Mouse (Mus musculus): ENCODE results near the gene Ccdc182.
A peak's percentile ranks its signal among the peaks of the same experiment; 100 is the strongest.

Ccdc182 gene

DNA sequence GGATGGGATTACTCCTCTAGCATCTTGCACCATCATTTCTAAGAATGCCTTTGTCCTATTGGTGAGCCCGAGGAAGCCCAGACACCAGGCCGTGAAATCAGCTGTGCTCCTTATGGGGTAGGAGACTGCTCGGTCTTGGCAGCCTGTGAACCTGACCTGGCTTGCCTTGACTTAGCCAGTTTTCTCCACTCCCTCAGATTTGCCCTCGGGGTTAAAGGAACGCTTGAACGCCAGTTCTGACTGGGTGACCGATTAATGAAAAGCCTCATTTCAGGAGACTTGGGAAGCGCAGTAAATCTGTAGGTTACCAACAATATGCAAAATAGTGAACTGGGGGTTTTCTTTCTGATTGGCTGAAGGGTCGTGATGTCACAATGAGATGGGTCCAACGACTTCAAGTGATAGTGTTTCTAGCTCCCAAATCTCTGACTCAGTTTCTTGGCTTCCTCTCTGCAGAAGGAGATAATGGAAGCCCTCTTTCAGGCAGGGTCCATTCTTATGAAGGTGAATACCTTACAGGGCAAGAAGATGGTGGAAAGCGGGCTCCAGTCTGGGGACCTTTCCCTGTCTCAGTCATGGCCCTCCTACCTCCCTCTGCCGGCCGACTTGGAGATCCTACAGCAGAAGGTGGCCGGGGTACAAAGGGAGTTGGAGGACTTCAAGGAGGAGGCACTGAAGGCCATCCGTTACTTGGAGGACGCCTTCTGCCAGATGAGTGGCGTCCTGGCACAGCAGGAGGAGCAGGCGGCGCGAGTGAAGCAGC is at the start of gene Ccdc182:
Ccdc182 (plus strand) TSS at position 428 of the 763 bp plus-strand sequence.
- no peak for DNase-seq (ENCODE audit: low spot score in 2 of 2)

DNA sequence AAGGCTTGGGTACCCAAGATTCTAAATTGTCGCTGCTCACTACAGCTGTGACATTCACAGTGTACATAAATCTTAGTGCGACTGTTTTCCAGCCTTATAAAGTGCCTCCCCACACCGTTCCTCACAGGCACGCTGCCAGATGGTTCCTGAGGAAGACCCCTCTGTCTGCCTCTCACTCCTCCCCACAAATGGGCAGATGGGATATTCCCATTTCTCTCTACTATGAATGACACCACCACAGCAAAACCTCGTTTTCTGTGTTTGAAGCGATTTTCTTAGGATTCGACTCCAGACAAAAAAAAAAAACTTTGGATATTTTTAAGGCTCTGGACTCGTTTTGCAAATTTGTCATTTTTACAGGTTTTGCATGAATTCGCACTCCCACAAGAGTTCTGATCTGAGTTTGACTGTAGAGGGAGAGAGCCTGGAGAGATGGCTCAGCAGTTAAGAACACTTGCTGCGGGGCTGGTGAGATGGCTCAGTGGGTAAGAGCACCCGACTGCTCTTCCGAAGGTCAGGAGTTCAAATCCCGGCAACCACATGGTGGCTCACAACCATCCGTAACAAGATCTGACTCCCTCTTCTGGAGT is 48.2 kb upstream of the Ccdc182 start:
- DNase-seq (ENCODE audit: low spot score in 2 of 2): no peak

DNA sequence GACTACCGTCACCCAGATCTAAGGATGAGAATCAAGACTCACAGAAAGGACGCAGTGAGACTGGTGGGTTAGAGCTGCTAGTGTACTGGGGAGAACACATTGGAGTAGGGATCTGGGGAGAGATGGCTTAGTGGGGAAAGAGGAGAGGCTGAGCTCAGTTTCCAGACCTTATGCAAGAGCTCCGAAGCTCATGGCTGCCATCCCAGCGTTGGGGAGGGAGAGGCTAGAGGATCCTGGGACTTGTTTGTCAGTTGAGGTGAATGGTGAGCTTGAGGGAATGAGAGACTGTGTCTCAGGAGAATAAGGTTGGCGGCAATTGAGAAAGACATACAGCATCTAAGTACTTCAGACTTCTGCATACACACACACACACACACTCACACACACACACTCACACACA is 45.2 kb upstream of the Ccdc182 start:
- no peak for DNase-seq (ENCODE audit: low spot score in 2 of 2)

DNA sequence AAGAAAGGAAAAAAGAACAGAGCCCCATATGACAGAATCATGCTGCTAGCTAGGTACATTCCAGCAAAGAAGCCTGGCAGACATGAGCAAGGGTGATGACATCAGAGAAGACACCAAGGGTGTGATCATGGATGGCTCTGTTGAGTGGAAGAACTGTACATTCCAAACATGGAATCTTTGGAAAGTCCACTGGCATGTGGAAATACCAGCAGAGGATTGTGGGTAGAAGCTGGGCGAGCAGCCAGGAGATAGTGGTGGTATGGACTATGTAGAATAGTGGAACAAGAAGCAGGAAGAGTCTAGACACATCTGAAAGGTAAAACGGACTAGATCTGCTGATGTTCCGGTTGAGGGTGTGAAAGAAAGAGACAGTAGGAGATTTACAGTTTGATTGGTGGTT is 43.3 kb upstream of the Ccdc182 start:
- no peak for DNase-seq (ENCODE audit: low spot score in 2 of 2)

DNA sequence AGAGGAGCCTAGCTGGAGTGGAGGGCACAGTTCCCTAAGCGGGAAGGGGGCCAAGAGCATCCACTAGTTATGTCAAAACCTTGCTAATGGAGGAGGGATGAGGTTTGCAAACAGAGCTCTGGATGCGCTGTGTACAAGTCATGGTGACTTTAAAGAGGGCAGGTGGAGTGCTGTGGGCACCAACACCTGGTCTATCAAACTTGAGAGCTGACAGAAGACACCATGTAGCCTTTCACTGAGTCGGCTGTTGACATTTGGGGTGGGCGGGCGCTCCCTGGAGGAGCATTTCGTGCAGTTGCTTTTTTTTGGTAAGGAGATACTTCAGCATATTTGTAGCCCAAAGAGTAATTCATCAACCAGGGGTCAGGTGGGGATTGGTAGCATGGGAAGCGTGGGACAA is 42.6 kb upstream of the Ccdc182 start:
- no peak for DNase-seq (ENCODE audit: low spot score in 2 of 2)

DNA sequence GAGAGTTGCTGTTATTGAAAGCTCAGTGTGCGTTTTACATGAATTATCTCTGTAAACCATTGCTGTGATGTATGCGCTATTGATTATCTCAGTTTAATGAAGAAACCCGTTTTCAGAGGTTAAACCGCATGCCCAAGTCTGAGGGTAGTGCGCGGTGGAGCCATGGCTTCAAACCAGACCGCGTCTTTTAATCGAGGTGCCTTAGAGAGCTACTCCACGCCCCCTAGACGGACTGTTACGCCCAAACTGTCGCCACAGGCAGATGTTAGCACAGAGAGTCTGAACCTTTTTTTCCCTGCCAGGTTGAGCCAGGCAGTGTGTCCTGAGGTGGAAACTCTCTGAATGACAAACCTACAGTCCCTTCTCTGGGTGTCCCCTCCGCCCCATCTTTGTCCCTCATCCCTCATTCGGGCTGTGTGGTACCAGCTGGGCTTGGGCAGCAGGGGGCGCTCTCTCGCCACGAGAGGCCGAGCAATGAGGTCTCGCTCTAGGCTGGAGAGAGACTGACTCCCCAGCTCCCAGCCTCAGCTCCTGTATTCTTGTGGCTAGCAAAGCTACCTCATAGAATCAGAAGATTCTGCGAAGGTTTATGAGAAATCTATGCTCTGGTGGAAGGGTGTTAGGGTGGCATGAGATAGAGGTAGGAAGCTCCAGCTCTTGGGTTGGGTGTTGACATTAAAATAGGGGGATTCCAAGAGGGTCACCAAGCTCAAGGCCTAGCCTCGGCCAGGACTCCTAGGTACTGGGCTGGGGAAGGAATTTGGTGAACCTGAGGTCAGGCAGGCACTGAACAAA is 41.7 kb upstream of the Ccdc182 start:
- peak; percentile 69 to 85 for DNase-seq (ENCODE audit: low spot score in 2 of 2)

DNA sequence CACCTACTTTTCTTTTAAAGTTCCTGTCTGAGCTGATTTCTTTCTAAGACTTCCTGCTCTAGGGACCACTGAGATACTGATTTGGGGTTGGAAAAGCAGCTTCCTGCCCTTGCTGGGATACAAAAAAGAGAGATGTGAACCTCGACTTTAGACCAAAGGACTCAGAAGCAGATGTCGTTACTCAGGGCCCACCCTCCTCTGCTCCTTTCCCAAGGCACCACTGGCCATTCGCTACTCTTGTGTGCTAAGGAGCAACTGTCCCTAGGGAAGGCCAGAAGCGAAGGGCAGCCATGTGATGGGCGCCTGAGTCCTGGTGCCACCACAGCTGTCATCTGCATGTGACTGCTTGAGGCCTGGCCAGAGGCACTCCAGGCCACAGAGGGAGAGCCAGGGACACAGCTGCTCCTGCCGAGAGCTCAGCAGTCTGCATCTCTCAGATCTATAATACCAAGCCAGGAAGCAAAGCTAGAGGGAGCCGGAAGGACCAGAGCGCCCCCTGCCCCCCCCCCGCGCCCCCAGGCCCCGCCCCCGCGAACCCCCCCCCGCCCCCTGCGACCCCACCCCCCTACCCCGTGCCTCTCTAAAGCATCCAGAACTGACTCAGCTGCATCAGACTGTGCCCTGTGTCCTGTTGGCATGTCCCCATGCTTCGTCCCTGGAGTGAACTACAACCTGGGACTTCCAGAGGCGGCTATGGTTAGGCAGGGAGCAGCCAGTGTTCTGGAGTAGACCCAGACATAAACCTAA is 40.9 kb upstream of the Ccdc182 start:
- DNase-seq (ENCODE audit: low spot score in 2 of 2): no peak

DNA sequence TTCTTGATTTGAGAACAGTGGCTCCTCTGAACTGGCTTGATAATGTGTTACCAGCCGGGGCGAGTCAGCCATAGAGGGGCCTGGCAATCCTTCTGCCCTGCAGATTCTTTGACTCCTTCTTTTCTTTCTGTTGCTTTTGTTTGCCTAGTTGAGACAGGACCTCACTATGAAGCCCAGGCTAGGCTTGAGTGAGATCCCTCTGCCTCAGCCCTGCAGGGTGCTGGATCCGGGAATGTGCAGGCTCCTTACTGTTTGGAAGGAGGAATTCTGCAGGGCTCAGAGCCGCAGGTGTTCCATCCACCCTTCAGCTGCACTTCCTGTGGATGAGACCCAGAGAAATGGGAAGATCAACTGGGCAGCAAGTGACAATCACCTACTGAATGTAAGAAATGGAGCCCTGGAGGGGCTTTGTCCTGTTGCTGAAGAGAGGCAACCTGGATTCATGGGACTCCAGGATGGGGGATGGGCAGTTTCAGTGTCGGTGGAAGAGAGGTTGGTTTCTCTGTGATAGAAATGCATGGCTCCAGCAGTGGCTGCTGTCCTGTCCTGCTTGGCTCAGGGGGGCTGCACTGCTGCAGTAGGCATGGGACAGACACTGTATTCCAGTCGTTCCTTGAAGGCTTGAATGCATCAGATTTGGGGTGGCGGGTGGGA is 40.2 kb upstream of the Ccdc182 start:
- no peak for DNase-seq (ENCODE audit: low spot score in 2 of 2)

DNA sequence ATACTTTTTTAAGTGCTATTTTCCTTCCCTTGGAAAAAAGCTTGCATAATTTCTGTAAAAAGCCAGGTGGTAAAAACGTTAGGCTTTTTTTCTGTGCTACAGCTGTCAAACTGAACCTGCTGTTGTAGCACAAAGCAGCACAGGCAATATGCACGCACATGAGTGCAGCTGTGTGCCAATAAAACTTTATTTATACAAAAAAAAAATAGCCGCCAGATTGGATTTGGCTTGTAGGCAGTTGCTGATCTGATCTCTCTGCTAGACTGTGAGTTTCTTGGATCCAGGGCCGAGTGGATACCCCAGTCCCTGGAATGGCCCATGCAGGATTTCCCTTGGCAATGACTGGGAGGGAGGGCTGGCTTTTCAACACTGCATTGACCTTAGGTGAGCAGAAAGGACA is 36.2 kb upstream of the Ccdc182 start:
- DNase-seq (ENCODE audit: low spot score in 2 of 2): no peak

DNA sequence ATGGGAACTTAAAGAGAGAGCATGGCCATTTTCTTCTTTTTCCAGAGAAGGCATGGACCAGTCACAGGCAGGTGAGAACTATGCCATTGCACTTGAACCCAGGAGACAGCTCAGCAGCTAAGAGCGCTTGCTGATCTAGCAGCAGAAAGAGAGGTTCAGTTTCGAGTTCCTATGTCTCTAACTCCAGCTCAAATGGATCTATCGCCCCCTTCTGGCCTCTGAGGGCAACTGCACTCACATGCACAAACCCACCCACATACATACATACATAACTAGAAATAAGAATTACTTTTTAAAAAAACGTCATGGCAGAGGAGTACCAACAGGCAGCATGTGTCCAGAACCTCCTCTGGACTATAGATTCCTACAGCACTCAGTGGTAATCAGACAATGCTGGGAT is 35.6 kb upstream of the Ccdc182 start:
- DNase-seq (ENCODE audit: low spot score in 2 of 2): no peak

DNA sequence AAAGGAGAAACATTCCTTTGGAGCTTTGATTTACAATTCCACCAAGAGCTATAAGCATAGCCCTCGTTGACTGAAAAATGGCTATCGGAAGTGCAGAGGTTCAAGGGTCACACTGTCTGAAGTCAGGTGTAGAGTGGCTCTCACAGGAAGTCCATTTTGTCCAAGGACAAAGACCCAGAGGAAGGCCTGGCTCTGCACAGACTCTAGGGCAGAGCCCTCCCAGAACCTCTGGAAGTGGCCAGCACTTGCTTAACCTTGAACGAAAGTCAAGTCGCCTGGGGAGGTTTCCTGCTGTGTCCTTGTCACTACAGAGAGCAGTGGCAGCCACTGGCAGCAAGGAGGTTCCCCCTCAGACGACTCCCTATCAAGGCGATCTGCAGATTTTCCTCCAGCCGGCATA is 33.4 kb upstream of the Ccdc182 start:
- no peak for DNase-seq (ENCODE audit: low spot score in 2 of 2)

DNA sequence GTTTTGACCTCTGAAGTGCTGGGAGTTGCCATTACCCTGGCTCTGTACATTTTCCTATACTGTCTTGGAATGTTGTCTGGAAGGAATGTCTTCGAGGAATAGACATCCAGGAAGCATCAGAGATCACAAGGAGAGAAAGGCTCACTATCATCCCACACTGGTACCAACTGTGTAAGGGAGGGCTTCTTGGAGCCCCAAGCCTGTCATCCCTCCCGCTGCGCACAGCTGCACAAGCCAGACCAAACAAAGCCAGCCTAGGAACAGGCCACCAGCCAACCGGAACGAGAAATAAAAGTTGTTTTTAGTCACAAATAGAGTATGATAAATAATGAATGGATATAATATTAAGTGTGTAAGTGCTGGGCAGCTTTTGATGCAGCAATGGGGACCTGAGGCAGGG is 29.0 kb upstream of the Ccdc182 start:
- DNase-seq (ENCODE audit: low spot score in 2 of 2): no peak

DNA sequence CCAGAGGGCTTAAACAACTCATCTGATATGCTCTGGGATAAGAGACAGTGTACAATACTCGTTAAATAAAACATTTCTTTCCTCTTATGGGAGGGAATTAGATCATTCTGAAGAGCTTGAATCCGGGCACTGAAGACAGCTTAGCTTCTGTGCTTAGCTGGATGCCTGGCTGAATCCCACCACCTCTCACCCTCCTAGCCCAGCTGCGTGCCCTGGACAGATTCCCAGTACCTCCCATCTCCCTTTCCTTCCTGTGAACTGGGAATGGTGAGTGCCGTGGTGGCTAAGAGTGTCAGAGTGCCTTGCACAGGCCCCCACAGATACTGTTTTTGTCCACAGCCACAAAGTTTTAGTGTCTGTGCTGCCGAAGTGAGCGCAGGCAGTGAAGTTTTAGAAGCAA is 27.5 kb upstream of the Ccdc182 start:
- DNase-seq (ENCODE audit: low spot score in 2 of 2): no peak

DNA sequence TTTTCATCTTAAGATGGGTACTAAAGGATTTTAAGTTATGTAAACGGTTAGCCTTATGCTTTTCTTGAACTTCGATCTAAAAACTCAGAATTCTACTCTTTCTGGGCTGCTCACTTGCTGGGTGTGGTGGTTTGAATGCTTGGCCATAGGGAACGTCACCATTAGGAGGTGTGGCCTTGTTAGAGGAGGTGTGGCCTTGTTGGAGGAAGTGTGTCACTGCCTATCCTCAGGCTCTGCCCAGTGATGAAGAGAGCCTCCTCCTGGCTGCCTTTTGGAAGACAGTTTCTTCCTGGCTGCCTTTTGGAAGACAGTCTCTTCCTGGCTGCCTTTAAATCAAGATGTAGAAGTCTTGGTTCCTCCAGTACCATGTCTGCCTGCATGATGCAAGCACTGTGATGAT is 22.0 kb upstream of the Ccdc182 start:
- no peak for DNase-seq (ENCODE audit: low spot score in 2 of 2)

DNA sequence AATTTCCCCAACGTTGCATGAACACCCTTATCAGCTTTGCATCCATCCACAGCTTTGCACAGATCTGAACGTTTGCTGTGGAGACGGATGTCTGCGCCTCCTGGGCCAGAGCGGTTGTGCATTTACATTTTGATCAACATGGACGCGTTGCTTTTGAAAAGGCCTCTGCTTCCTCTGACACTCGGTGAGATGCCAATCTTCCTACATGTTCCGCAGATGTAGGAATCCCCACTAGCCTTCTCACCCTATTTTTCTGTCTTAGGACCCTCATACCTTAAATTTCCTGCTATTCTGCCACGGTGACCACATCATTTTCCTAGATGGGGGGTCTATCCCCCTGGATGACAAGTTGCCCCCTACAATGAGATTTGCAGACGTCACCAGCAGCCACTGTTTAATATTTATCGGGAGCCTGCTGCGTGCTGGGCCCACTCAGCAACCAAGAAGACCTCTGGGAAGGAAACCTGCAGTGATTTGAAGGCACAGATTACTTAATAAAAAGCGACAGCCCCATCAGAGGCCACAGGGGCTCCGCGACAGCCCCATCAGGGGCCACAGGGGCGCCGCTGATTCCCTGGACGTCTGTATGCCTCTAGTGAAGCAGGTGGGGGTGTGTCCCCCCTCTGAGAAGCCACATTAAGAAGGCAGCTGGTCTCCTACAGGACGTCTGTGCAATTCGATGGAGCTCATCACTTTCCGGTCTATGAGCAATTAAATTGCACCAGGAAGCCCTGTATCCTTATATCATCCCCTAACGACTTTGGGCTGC is 19.6 kb upstream of the Ccdc182 start:
- no peak for DNase-seq (ENCODE audit: low spot score in 2 of 2)

DNA sequence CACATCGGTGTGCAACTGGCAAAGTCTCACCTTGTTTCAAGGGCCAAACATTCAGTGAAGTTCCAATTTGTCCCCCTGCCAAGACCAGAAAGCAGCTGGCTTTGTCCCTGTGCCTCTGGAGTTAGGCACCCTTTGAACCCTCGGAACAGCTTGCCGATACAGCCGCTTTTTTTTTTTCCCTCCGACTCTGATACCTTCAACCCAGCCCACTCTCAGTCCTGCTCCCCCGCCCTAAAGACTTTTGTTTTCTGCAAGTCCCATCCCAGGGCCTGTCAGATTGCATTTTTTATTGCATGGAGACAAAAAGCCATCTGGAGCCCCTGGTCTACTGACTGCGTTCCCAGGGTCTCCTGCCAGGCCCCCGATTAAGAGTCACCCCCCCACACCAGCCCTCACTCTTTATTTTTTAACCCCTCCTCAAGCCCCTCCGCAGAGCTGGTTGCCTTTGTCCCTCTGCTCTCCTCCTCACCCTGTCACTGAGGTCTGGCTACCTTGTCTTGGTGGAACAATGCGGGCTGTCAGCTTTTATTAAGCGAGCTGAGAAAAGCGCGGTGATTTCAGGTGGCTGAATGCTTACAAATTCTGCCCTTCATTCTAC is 18.9 kb upstream of the Ccdc182 start:
- no peak for DNase-seq (ENCODE audit: low spot score in 2 of 2)

DNA sequence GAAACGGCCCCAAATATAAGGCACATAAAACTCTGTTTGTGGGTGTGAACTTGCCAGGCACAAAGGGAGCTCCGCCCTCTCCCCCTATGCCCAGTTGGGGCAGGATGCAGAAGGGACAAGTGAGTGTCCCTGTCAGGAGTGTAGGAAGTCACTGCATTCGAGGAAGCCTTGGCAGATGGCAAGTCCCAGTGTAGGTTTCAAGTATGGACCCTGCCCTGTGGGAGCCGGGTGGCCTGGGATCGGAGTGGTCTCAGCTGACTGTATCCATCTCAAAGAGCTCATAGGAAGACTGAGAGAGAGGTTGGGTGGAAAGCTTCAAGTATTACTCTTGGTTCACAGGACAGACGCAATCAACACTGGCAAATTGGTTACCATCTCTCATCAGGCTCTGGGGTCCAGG is 17.9 kb upstream of the Ccdc182 start:
- DNase-seq (ENCODE audit: low spot score in 2 of 2): no peak

DNA sequence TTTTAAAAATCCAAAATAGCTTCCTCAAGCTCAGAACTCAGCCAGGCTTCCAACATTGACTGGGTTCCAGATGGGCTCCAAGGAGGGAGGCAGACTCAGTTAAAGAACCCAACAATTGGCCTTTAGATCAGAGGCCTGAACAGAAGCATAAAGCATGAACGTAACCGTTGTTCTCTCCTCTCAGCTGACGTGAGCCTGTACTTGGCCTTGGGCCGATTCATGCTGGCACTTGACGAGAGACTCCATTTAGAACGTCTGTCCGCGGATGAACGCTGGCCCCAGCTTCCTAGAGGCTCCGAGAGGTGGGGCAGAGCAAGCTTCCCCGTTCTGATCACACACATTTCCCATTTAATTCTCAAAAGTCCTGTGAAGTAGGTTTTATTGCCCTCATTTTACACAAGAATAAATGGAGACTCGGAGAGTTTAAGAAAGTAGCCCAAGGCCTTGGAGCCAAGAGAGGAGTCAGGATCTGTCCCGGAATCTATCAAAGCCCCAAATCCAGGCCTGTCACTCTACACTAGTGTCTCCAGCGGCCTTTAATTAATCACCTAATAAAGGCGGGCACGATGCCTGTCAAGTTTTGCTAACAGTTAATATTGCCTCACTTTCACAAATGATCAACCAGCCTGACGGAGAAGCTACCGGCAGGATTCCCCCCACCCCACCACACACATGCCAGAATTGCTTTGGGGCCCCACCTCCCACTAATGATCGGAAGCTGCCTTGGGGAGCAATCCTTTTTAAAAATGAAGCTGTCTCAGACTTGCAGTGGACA is 17.1 kb upstream of the Ccdc182 start:
- DNase-seq (ENCODE audit: low spot score in 2 of 2): no peak

DNA sequence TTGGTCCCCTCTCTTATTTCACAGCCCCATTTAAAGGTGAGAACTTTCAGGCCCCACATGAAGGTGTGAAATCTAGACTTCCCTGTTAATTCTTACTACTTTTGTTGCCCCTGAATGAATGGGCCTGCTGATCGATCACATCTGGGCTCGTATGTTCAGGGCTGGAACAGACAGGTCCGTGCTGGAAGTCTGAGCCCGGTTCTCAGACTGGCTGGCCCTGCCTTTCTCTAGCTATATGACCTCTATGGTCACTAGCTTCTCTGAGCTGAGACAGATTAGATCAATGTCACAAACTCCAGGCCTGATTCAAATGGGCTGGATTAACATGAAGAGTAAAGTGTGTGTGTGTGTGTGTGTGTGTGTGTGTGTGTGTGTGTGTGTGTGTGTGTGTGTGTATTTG is 14.9 kb upstream of the Ccdc182 start:
- no peak for DNase-seq (ENCODE audit: low spot score in 2 of 2)

DNA sequence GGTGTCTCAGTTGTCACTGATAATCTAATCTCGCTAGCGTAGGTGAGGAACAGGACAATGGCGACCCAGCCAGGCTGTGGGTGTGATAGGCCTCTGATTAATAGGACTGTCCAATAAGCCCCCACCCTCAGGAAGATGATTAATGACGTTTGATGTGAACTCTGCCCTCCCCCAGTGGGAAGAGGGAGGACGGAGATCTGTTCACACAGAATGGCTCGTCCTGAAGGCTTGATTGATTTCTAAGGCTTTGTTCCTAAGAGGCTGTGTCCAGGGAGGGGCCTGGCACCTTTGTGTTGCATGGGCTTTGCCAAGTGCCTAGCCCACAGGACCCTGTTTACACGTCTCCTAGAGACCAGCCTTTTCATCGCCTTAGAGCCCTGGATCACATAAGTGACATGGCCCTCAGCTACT is 13.4 kb upstream of the Ccdc182 start:
- DNase-seq (ENCODE audit: low spot score in 2 of 2): no peak
